Mouse (Mus musculus) heart, embryonic 10.5 days (tissue): ENCODE results near the gene Cmtm5. TPM values are rescaled to one million over a fixed set of nuclear protein-coding genes. Genes with fewer than 3 reads are reported as not detected.
"Not testable (repeated sequence)": the region's sequence is repeated elsewhere in the genome, so short reads cannot be mapped to it uniquely, and the experiment has no call there.

Experiments
- DNase-seq: peaks from one replicate; pipeline ENCODE4 v3.0.0-alpha.2; 2017; ENCODE audit warnings: low spot score
- H3K27ac ChIP-seq: fragments of 300-500 bp; sonication (generic); 2 replicates; pipeline ENCODE4 v1.5.1; 2016; ENCODE audit warnings: mild to moderate bottlenecking
- H3K27me3 ChIP-seq: fragments of 300-500 bp; sonication (generic); 2 replicates; pipeline ENCODE4 v1.6.1; 2016; ENCODE audit warnings: mild to moderate bottlenecking; ENCODE audit not compliant: poor library complexity, insufficient read depth, severe bottlenecking
- H3K36me3 ChIP-seq: fragments of 300-500 bp; sonication (generic); 2 replicates; pipeline ENCODE4 v1.6.1; 2016; ENCODE audit warnings: mild to moderate bottlenecking, moderate library complexity
- H3K4me1 ChIP-seq: fragments of 300-500 bp; sonication (generic); 2 replicates; pipeline ENCODE4 v1.6.1; 2016; ENCODE audit warnings: mild to moderate bottlenecking
- H3K4me3 ChIP-seq: fragments of 300-500 bp; sonication (generic); 2 replicates; pipeline ENCODE4 v1.5.1; 2016; ENCODE audit warnings: mild to moderate bottlenecking, moderate library complexity
- H3K9me3 ChIP-seq: fragments of 300-500 bp; sonication (generic); 2 replicates; pipeline ENCODE4 v1.6.1; 2016; ENCODE audit warnings: mild to moderate bottlenecking, moderate library complexity
- WGBS: fragments of 180-500 bp; shearing (Covaris S2); methylation state at CpG from one replicate; pipeline ENCODE4 v1.1.7; 2016; 5-methylcytosine and 5-hydroxymethylcytosine counted together
- microRNA counts: library from miRNA; unstranded; fragments of <30 nt; microRNA quantifications from one replicate; lab custom pipeline; 2017
- microRNA-seq: library from miRNA; unstranded; fragments of <30 nt; microRNA quantifications from one replicate; pipeline ENCODE4, GENCODE M21; 2017
- polyA plus RNA-seq: library from polyadenylated mRNA; unstranded; fragments of >200 nt; fragmentation: Nextera tagmentation; extraction: Ambion mirVana; gene quantifications from 2 replicates; pipeline ENCODE4 v1.2.1, GENCODE M21; 2016

Gene Cmtm5
- polyA plus RNA-seq, 1 experiment from 2014 or later = 1.5 TPM

DNA sequence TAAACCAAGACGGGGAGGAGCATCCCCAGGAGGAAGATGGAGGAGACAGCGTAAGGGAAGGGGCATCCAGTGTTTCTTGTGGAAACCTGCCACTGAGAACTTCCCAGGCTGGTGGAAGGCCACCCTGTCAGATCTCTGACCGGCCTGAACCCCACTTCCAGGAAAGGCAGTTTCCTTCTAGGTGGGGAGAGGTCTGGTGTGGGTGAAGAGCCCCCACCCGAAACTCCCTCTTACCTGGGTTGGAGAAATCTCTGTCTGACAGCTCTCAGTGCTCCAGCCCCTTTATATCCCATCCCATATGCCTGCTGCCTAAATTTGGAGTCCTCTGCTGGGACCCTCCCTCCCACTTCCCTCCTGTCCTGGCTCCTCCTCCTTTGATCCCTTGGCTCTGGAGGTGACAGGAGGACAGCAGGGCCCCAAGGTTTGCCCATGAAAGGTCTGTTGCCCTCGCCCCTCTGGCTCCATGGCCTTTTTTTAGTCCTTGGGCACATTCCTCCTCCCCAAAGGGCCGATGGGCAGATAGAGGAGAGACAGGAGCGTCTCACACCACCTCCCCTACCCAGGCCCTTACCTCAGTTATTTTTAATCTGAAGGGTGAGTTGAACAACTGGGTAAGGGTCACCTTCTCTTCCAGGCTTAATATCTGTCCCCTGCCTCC is 30.4 kb downstream of the Cmtm5 start, which contains the start of gene Myh6:
Myh6 (minus strand) TSS at position 608 of the 658 bp plus-strand sequence.
- Histone ChIP-seq H3K4me3 (peak within 1 kb of the TSS; percentile 64), H3K9me3 (no peaks in the 10 kb centered on the region), H3K36me3 (peaks cover 41% of the 10 kb centered on the region), H3K4me1 (peaks cover 52% of the 10 kb centered on the region), H3K27ac (peak within 1 kb of the TSS; percentile 88), H3K27me3 (no peaks in the 10 kb centered on the region)
- peak; percentile 94 for DNase-seq
- WGBS = 29% methylated on average over 7 of the region's 7 CpGs

DNA sequence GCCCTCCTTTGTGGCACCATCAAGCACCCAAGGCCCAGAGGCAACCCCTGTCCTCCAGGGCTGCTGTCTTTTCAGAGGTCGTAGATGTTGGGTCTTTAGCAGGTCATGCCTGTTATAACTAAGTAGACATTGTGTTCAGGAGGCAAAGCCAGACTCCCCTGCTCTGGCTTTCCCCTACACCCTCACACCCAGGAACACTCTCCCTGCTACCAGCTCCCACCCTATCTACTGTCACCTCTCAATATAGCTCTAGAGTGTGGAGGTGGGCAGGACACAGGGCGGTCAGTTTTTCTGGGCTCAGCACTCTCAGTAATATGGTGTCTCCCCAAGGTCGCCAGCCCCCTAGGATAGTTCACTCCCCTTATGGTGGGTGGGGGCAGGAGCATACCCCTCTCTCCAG is 31.8 kb downstream of the Cmtm5 start:
- H3K27ac ChIP-seq = peak overlapping the region; percentile 88
- peaks cover 44% of the 10 kb centered on the region for H3K4me1 ChIP-seq
- H3K36me3 ChIP-seq = peaks cover 39% of the 10 kb centered on the region
- DNase-seq = no peak
- WGBS = 42% methylated on average over 3 of the region's 3 CpGs
- H3K9me3 ChIP-seq = no peaks in the 10 kb centered on the region
- H3K4me3 ChIP-seq = no peak overlapping the region
- H3K27me3 ChIP-seq = no peaks in the 10 kb centered on the region

DNA sequence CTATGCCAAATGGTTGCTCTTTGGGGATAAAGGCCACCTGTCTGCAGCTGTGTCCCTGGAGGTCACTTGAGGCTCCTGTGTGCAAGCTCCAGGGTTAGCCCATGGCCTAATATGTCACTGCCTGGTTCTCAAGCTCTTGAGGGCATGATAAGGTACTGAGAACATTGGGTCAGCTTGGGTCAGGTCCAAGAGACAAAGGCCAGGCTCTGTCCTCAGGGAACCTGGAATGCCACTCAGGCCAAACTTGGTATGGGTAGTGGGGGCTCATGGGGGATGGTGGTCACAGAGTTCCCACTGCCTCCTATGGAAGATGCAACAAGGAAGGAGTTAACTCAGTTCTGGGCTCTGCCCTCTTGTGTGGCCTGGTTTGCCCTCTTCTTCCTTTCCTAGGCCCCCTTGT is 32.3 kb downstream of the Cmtm5 start:
- Histone ChIP-seq H3K27me3 (no peaks in the 10 kb centered on the region), H3K9me3 (no peaks in the 10 kb centered on the region), H3K36me3 (peaks cover 40% of the 10 kb centered on the region), H3K4me1 (peaks cover 41% of the 10 kb centered on the region), H3K27ac (peak overlapping the region; percentile 88), H3K4me3 (0 out of 2 replicates have a peak overlapping the region, but pooled peaks have one; percentile 7)
- DNase-seq = no peak

DNA sequence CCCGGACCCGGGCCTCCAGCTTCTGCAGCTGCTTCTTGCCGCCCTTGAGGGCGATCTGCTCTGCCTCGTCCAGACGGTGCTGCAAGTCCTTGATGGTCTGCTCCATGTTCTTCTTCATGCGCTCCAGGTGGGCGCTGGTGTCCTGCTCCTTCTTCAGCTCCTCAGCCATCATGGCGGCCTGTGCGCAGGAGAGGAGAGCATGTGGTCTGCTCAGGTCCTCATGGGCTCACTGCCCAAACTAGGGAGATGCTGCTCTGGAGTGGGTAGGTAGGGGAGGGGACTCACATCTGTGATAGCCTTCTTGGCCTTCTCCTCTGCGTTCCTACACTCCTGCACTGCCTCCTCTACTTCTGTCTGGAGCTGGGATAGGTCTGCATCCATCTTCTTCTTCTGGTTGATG is 36.7 kb downstream of the Cmtm5 start:
- H3K27ac ChIP-seq, H3K4me3 ChIP-seq, H3K27me3 ChIP-seq, H3K9me3 ChIP-seq, DNase-seq: not testable (repeated sequence)
- peaks cover 51% of the 10 kb centered on the region for H3K4me1 ChIP-seq
- peaks cover 69% of the 10 kb centered on the region for H3K36me3 ChIP-seq
- 89% methylated on average over 11 of the region's 11 CpGs for WGBS

DNA sequence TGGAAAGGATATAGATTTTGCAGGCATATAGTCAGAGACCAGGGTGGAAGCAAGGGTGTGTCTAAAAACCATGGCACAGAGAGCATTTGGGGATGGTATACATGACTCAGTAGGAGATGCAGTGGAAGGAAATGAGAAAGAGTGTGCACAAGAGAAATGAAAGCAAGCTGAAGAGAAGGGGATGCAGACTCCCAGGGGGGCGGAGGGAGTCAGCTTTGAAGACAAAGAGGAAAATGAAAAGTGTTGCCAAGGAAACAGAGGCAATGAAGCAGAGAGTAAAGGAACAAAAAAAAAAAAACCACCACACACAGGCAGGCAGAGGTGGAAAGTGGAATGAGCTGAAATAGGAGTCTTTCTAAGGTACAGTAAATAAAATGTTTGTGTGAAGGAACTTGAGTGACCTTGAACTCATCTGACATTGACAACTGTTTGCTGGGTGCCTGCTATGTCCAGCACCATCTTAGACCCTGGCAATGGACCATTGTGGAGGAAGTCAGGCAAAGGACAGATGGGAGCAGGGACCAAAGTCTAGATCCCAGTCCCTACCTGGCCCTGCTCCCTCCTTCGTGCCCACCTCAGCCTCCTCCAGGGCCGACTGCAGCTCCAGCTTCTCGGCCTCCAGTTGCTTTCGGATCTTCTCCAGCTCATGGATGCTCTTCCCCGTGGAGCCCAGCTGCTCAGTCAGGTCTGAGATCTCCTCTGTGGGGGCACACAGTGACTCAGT is 38.2 kb downstream of the Cmtm5 start:
- H3K9me3 ChIP-seq = no peaks in the 10 kb centered on the region
- no peak for DNase-seq
- H3K4me3 ChIP-seq = no peak overlapping the region
- H3K36me3 ChIP-seq = peaks cover 83% of the 10 kb centered on the region
- H3K27ac ChIP-seq = peak overlapping the region; percentile 70
- 86% methylated on average over 6 of the region's 6 CpGs for WGBS
- peaks cover 46% of the 10 kb centered on the region for H3K4me1 ChIP-seq
- peaks cover 5% of the 10 kb centered on the region for H3K27me3 ChIP-seq

DNA sequence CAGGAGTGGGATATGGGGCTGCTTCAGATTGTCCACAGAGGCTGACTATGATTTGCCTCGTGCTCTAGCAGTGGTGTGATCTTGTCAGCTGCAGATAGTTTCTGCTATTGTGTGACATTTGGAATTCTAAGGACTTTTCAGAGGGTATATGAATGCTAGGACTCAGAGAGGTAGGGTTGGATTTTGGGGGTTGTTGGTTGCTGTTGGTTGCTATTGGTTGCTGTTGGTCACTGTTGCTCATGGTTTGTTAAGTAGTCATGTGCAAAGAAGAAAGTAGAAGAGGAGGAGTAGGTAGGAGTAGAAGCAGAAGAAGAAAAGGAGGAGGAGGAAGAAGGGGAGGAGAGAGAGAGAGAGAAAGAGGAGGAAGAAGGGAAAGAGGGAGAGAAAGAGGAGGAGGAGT is 40.6 kb downstream of the Cmtm5 start, which contains the start of gene Gm17428:
Gm17428 (plus strand) TSS at position 301 of the 400 bp plus-strand sequence.
- WGBS = 64% methylated on average over 1 of the region's 1 CpGs
- peaks cover 82% of the 10 kb centered on the region for H3K36me3 ChIP-seq
- peak within 1 kb of the TSS; percentile 33; the same call in 1 of the 2 replicates for H3K27ac ChIP-seq

DNA sequence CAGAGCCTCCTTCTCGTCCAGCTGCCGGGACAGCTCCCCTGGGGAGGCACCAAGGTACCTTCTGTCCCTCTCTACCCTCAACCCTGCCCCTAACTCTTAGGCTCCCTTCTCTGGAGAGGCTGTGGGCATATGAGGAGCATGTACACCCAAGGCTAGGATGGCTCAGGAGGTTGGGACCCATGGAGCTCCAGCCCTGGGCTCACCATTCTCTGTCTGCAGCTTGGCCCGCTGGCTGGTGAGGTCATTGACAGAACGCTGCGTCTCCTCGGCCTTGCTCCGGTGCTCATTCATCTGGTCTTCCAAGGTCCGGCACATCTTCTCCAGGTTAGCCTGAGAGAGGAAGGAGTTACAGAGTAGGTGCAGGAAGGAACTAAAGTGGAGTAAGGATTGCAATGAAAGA is 42.6 kb downstream of the Cmtm5 start:
- no peak for DNase-seq
- peak overlapping the region; percentile 73 for H3K27ac ChIP-seq
- 80% methylated on average over 8 of the region's 8 CpGs for WGBS

More for the DNA sequence above, 40.6 kb downstream of the Cmtm5 start, which contains the start of gene Gm17428:
- Histone ChIP-seq H3K4me3 (no peak within 1 kb of the TSS), H3K9me3 (no peaks in the 10 kb centered on the region), H3K4me1 (peaks cover 28% of the 10 kb centered on the region), H3K27me3 (peaks cover 5% of the 10 kb centered on the region)
- DNase-seq = no peak

DNA sequence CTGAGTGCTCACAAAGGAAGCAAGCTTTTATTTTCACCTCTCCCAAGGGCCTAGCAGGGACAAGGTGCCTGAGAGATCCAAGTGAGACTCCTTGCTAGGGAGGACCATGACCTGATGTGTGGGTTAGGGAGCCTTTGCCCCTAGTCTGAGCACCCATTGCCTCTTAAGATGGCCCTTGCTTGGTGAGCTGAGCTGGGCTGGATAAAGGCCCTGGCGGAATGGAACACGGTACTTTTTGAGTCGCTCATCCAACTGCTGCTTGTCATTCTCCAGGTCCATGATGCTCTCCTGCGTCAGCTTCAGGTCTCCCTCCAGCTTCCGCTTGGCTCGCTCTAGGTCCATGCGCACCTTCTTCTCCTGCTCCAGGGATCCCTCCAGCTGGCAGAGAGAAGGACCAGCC is 45.9 kb downstream of the Cmtm5 start:
- 80% methylated on average over 7 of the region's 7 CpGs for WGBS
- Histone ChIP-seq H3K36me3 (peaks cover 82% of the 10 kb centered on the region), H3K4me3 (no peak overlapping the region), H3K27me3 (0 out of 2 replicates have a peak, but pooled peaks cover 5% of the 10 kb centered on the region), H3K27ac (no peak overlapping the region), H3K9me3 (no peaks in the 10 kb centered on the region), H3K4me1 (peaks cover 12% of the 10 kb centered on the region; the same call in 1 of the 2 replicates)
- no peak for DNase-seq

More for the DNA sequence above, 42.6 kb downstream of the Cmtm5 start:
- Histone ChIP-seq H3K4me3 (peak overlapping the region; percentile 19), H3K4me1 (peaks cover 27% of the 10 kb centered on the region), H3K36me3 (peaks cover 85% of the 10 kb centered on the region), H3K27me3 (peaks cover 5% of the 10 kb centered on the region), H3K9me3 (no peaks in the 10 kb centered on the region)

DNA sequence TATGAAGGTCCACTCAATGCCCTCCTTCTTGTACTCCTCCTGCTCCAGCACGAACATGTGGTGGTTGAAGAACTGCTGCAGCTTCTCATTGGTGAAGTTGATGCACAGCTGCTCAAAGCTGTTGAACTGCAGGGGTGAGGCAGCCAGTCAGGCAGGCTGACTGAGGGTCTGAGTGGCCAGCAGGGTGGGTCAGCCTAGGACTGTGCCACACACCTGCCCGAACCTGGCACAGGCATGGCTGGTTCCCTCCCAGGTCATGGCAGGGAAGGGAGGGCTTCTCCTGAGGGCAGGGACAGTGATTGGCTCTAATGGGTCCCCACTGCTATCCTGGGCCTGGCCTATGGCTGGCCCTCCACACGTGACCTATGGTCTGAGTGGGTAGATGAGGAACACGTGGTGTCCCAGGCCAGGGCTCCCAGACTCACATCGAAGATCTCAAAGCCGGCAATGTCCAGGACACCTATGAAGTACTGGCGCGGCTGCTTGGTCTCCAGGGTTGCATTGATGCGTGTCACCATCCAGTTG is 52.4 kb downstream of the Cmtm5 start:
- WGBS = 77% methylated on average over 9 of the region's 9 CpGs
- peak overlapping the region; percentile 56 for H3K4me3 ChIP-seq
- peak overlapping the region; percentile 94 for H3K27ac ChIP-seq

More for the DNA sequence above, 52.4 kb downstream of the Cmtm5 start:
- not testable (repeated sequence) for H3K27me3 ChIP-seq, H3K9me3 ChIP-seq, DNase-seq
- peaks cover 91% of the 10 kb centered on the region for H3K36me3 ChIP-seq
- 0 out of 2 replicates have a peak, but pooled peaks cover 18% of the 10 kb centered on the region for H3K4me1 ChIP-seq

MicroRNAs within 50 kb of the gene (microRNA counts, 519-probe panel; counts per million panel counts)
- 9,387 counts per million, percentile 95 among the panel's probes with 10 or more counts for microRNA mmu-miR-208a (lab: Ali Mortazavi, UCI)
- 8,139 counts per million, percentile 88 among the panel's probes with 10 or more counts for microRNA mmu-miR-208b (lab: Ali Mortazavi, UCI)

Small RNA genes lying within 50 kb of the gene (microRNA-seq; reads per million reads assigned to microRNA genes)
- gene Mir208a (21,085 reads per million, percentile 98 among the genes with 10 or more reads in this experiment), gene Mir208b (60,433 reads per million, percentile 99 among the genes with 10 or more reads in this experiment)

Other genes with a start within 250 kb of the Cmtm5 start
- gene Acin1, start 249.3 kb upstream of the Cmtm5 start, polyA plus RNA-seq = 80.3 and 110 TPM in 2 replicates
- 0.10 and 0.38 TPM in 2 replicates for gene Gm29776, start 237.4 kb upstream of the Cmtm5 start, polyA plus RNA-seq
- not detected in 2 replicates for gene Cebpe, start 224.1 kb upstream of the Cmtm5 start, polyA plus RNA-seq
- gene Slc7a8, start 154.3 kb upstream of the Cmtm5 start, polyA plus RNA-seq = 2.4 and 2.7 TPM in 2 replicates
- not detected in 2 replicates for gene Rnf212b, start 122.1 kb upstream of the Cmtm5 start, polyA plus RNA-seq
- gene Homez, start 65.3 kb upstream of the Cmtm5 start, polyA plus RNA-seq = 10.3 and 11.0 TPM in 2 replicates
- gene Ppp1r3e, start 58.7 kb upstream of the Cmtm5 start, polyA plus RNA-seq = 0.98 and 1.00 TPM in 2 replicates
- 2.8 and 3.0 TPM in 2 replicates for gene Bcl2l2, start 52.9 kb upstream of the Cmtm5 start, polyA plus RNA-seq
- not detected in 2 replicates for gene Gm20521, start 52.8 kb upstream of the Cmtm5 start, polyA plus RNA-seq
- 89.8 and 162 TPM in 2 replicates for gene Pabpn1, start 43.8 kb upstream of the Cmtm5 start, polyA plus RNA-seq
- 42.1 and 52.4 TPM in 2 replicates for gene Slc22a17, start 23.1 kb upstream of the Cmtm5 start, polyA plus RNA-seq
- 16.7 and 23.5 TPM in 2 replicates for gene Efs, start 10.1 kb upstream of the Cmtm5 start, polyA plus RNA-seq
- gene Il25, start 3.6 kb upstream of the Cmtm5 start, polyA plus RNA-seq = not detected in 2 replicates
- gene Myh6, start 30.7 kb downstream of the Cmtm5 start, polyA plus RNA-seq = 2,034 and 3,157 TPM in 2 replicates
- not detected in 2 replicates for gene Gm17428, start 40.7 kb downstream of the Cmtm5 start, polyA plus RNA-seq
- 2,022 and 5,104 TPM in 2 replicates for gene Myh7, start 58.4 kb downstream of the Cmtm5 start, polyA plus RNA-seq
- gene Ngdn, start 79.2 kb downstream of the Cmtm5 start, polyA plus RNA-seq = 73.7 and 88.8 TPM in 2 replicates
- 3.8 and 4.2 TPM in 2 replicates for gene Zfhx2, start 156.1 kb downstream of the Cmtm5 start, polyA plus RNA-seq
- 16.1 and 16.4 TPM in 2 replicates for gene Thtpa, start 158.5 kb downstream of the Cmtm5 start, polyA plus RNA-seq
- 15.6 and 18.9 TPM in 2 replicates for gene Ap1g2, start 170.3 kb downstream of the Cmtm5 start, polyA plus RNA-seq
- 0.06 and 0.18 TPM in 2 replicates for gene Jph4, start 180.7 kb downstream of the Cmtm5 start, polyA plus RNA-seq